Mouse (Mus musculus): ENCODE measurements around the gene Gm2a.

- TF ChIP-seq ZNF384 (IDR thresholded peaks at IDR 0.05; ENCODE audit: low read depth, low read length) (no peak), HCFC1 (IDR thresholded peaks at IDR 0.05; ENCODE audit: borderline replicate concordance, insufficient read depth, low read length) (no peak), MAFK (IDR thresholded peaks at IDR 0.05; ENCODE audit: insufficient read depth, low read depth, low read length) (no peak)
Observed at GRCm38 (mm10) chr11:55134407-55134806, 36.5 kb downstream of the Gm2a start.
